ENCODE assay signal across 11 mouse cellular contexts in genomic region chr9:57811793-57812733, GRCm38 (mm10). TPM values are rescaled to one million over a fixed set of nuclear protein-coding genes. Genes with fewer than 3 reads are reported as not detected.
DNase-seq lines count a peak whose midpoint lies in the region; ATAC-seq and TF ChIP-seq lines count a peak whose summit lies in the region.
"Had no signal": no experiment of that assay in that cellular context is flagged by ENCODE, and none has a peak within 500 bp of the region (broad histone marks: within the 10 kb centered on the region; RNA-seq: fewer than 3 reads in every experiment).

No protein-coding gene starts in this region.

- H3K9ac ChIP-seq in intestine, postnatal 0 days (ENCODE audit: low read depth, low read length) = no peak overlapping the region
- no peak overlapping the region for H3K9ac ChIP-seq in intestine, embryonic 16.5 days (ENCODE audit: low read depth, low read length)
- no peak overlapping the region for H3K9ac ChIP-seq in forebrain, embryonic 11.5 days (ENCODE audit: low read length)
- H3K9ac ChIP-seq in limb, embryonic 13.5 days = no peak overlapping the region

- H3K4me2 ChIP-seq in intestine, postnatal 0 days (replicated peaks; ENCODE audit: low read depth) = no peak overlapping the region
- H3K4me2 ChIP-seq in intestine, embryonic 16.5 days (ENCODE audit: low read depth, low read length) = no peak overlapping the region
- no peak overlapping the region for H3K4me2 ChIP-seq in forebrain, embryonic 11.5 days (ENCODE audit: low read depth, low read length, severe bottlenecking)
- peak overlapping the region; percentile 12; the same call in 1 of the 2 replicates for H3K4me2 ChIP-seq in limb, embryonic 13.5 days (replicated peaks)

- ATAC-seq in intestine, postnatal 0 days = no peak
- no peak for ATAC-seq in intestine, embryonic 16.5 days
- ATAC-seq in forebrain, embryonic 11.5 days (replicated peaks; ENCODE audit: low FRiP score) = 0 out of 2 replicates have a peak, but pooled peaks have one; percentile 33
- no peak for ATAC-seq in limb, embryonic 13.5 days (ENCODE audit: low FRiP score, low read depth)

- no peaks in the 10 kb centered on the region for H3K27me3 ChIP-seq in intestine, postnatal 0 days (replicated peaks; ENCODE audit: control insufficient read depth, insufficient read depth, low read length)
- H3K27me3 ChIP-seq in intestine, embryonic 16.5 days (replicated peaks; ENCODE audit: control insufficient read depth, insufficient read depth, low read length) = no peaks in the 10 kb centered on the region
- H3K27me3 ChIP-seq in E14TG2a.4 (ENCODE audit: insufficient read depth, low read length) = no peaks in the 10 kb centered on the region
- H3K27me3 ChIP-seq in forebrain, embryonic 11.5 days (ENCODE audit: control insufficient read depth, insufficient read depth, low read length) = no peaks in the 10 kb centered on the region
- no peaks in the 10 kb centered on the region for H3K27me3 ChIP-seq in limb, embryonic 13.5 days

- no peak overlapping the region for H3K4me3 ChIP-seq in intestine, postnatal 0 days (ENCODE audit: low read depth, low read length)
- no peak overlapping the region for H3K4me3 ChIP-seq in intestine, embryonic 16.5 days (ENCODE audit: low read length)
- 0 out of 2 replicates have a peak overlapping the region, but pooled peaks have one; percentile 20 for H3K4me3 ChIP-seq in E14TG2a.4 (replicated peaks; ENCODE audit: low read length)
- H3K4me3 ChIP-seq in forebrain, embryonic 11.5 days (ENCODE audit: low read depth, low read length) = no peak overlapping the region
- no peak overlapping the region for H3K4me3 ChIP-seq in limb, embryonic 13.5 days

- TF ChIP-seq CTCF in intestine, postnatal 0 days (IDR thresholded peaks at IDR 0.05; ENCODE audit: low read depth) = 0 out of 2 replicates have a peak, but pooled peaks have one; percentile 11
- no peak for TF ChIP-seq CTCF in E14TG2a.4 (conservative IDR thresholded peaks at IDR 0.05; ENCODE audit: low read length)

- intact Hi-C loops in left cerebral cortex, postnatal 36 days (cut with DNase I) = no loop called here

- no peaks in the 10 kb centered on the region for H3K9me3 ChIP-seq in intestine, postnatal 0 days (ENCODE audit: control insufficient read depth)
- H3K9me3 ChIP-seq in intestine, embryonic 16.5 days (ENCODE audit: control insufficient read depth, low read length) = no peaks in the 10 kb centered on the region
- H3K9me3 ChIP-seq in E14TG2a.4 (ENCODE audit: low read length) = no peaks in the 10 kb centered on the region
- no peaks in the 10 kb centered on the region for H3K9me3 ChIP-seq in forebrain, embryonic 11.5 days (ENCODE audit: control insufficient read depth, low read length)
- no peaks in the 10 kb centered on the region for H3K9me3 ChIP-seq in limb, embryonic 13.5 days

- 65% methylated on average over 8 of the region's 8 CpGs for WGBS in intestine, postnatal 0 days
- 45% methylated on average over 8 of the region's 8 CpGs for WGBS in intestine, embryonic 16.5 days
- WGBS in forebrain, embryonic 11.5 days = 36% methylated on average over 8 of the region's 8 CpGs
- 16% methylated on average over 8 of the region's 8 CpGs for WGBS in limb, embryonic 13.5 days

- DNase-seq in forebrain, embryonic 11.5 days (ENCODE audit: low spot score) = no peak
- DNase-seq in adrenal gland, postnatal 36 days = no peak
- no peak for DNase-seq in right cerebral cortex, postnatal 25 days
- DNase-seq in left cerebral cortex, postnatal 36 days (ENCODE audit: low spot score in 2 of 2) = no peak
- DNase-seq: cerebellum, postnatal 25 days; gastrocnemius, postnatal 10 days; lung, adult 18-20 months had no signal

- H3K4me1 ChIP-seq in intestine, postnatal 0 days (replicated peaks; ENCODE audit: control insufficient read depth, insufficient read depth, low read length) = peaks cover 13% of the 10 kb centered on the region; the same call in 1 of the 2 replicates
- H3K4me1 ChIP-seq in intestine, embryonic 16.5 days (ENCODE audit: control insufficient read depth, insufficient read depth, low read length) = peaks cover 20% of the 10 kb centered on the region
- peaks cover 97% of the 10 kb centered on the region for H3K4me1 ChIP-seq in E14TG2a.4 (replicated peaks; ENCODE audit: low read depth, low read length)
- peaks cover 28% of the 10 kb centered on the region; the same call in 1 of the 2 replicates for H3K4me1 ChIP-seq in forebrain, embryonic 11.5 days (replicated peaks; ENCODE audit: control insufficient read depth, insufficient read depth, low read length)
- peaks cover 83% of the 10 kb centered on the region for H3K4me1 ChIP-seq in limb, embryonic 13.5 days

- H3K27ac ChIP-seq in intestine, postnatal 0 days (ENCODE audit: low read depth, low read length) = no peak overlapping the region
- H3K27ac ChIP-seq in intestine, embryonic 16.5 days (ENCODE audit: low read length) = no peak overlapping the region; the same call in 1 of the 2 replicates
- peak overlapping the region; percentile 28 for H3K27ac ChIP-seq in forebrain, embryonic 11.5 days (ENCODE audit: low read depth, low read length)
- H3K27ac ChIP-seq in limb, embryonic 13.5 days = no peak overlapping the region

- H3K36me3 ChIP-seq in intestine, postnatal 0 days (ENCODE audit: control insufficient read depth, insufficient read depth) = peaks cover 4% of the 10 kb centered on the region; the same call in 1 of the 2 replicates
- no peaks in the 10 kb centered on the region for H3K36me3 ChIP-seq in intestine, embryonic 16.5 days (ENCODE audit: control insufficient read depth, insufficient read depth, low read length)
- peaks cover 65% of the 10 kb centered on the region for H3K36me3 ChIP-seq in E14TG2a.4 (ENCODE audit: insufficient read depth, low read length)
- no peaks in the 10 kb centered on the region for H3K36me3 ChIP-seq in forebrain, embryonic 11.5 days (ENCODE audit: control insufficient read depth, insufficient read depth, low read length)
- H3K36me3 ChIP-seq in limb, embryonic 13.5 days = no peaks in the 10 kb centered on the region

RNA-seq across cellular contexts. Expression of gene Arid3b, which starts 24.5 kb away (rescaled TPM):
- 5.2 and 5.4 TPM in 2 replicates for polyA plus RNA-seq in intestine, postnatal 0 days (2015; fragmentation: Nextera tagmentation; extraction: Ambion mirVana)
- polyA plus RNA-seq in intestine, embryonic 16.5 days (2015; fragmentation: Nextera tagmentation; extraction: Ambion mirVana) = 7.5 and 8.7 TPM in 2 replicates
- 27.4 and 32.1 TPM in 2 replicates for polyA plus RNA-seq in forebrain, embryonic 11.5 days (2014; fragmentation: Nextera tagmentation; extraction: Ambion mirVana)
- 7.3 and 10.6 TPM in 2 replicates for polyA plus RNA-seq in limb, embryonic 13.5 days (2015; fragmentation: Nextera tagmentation; extraction: Ambion mirVana)
- total RNA-seq in adrenal gland, postnatal 36 days (2021) = 1 to 10 TPM; 3.8 to 6.7 TPM
- 10 to 100 TPM in 1 of 2 experiments, 1 to 10 TPM in 1; 6.4 to 13.5 TPM for total RNA-seq in left cerebral cortex, postnatal 36 days (2021)

RNA-seq across cellular contexts. Expression of gene Clk3, which starts 46.4 kb away (rescaled TPM):
- polyA plus RNA-seq in intestine, postnatal 0 days (2015; fragmentation: Nextera tagmentation; extraction: Ambion mirVana) = 26.7 and 27.4 TPM in 2 replicates
- 55.6 and 63.1 TPM in 2 replicates for polyA plus RNA-seq in intestine, embryonic 16.5 days (2015; fragmentation: Nextera tagmentation; extraction: Ambion mirVana)
- polyA plus RNA-seq in forebrain, embryonic 11.5 days (2014; fragmentation: Nextera tagmentation; extraction: Ambion mirVana) = 91.5 and 102 TPM in 2 replicates
- polyA plus RNA-seq in limb, embryonic 13.5 days (2015; fragmentation: Nextera tagmentation; extraction: Ambion mirVana) = 77.3 and 82.8 TPM in 2 replicates
- total RNA-seq in adrenal gland, postnatal 36 days (2021) = 10 to 100 TPM; 60.4 to 72.2 TPM
- 10 to 100 TPM; 69.2 to 84.8 TPM for total RNA-seq in left cerebral cortex, postnatal 36 days (2021)
